Mouse (Mus musculus) testis, postnatal 10 days (tissue): ENCODE measurements around the gene Det1.

Experiments
- DNase-seq: peaks from one replicate; pipeline ENCODE4 v3.0.0; 2021; ENCODE audit warnings: low spot score

Det1 gene

GRCm38 (mm10) chr7:78782639-78783581, 64.2 kb downstream of the Det1 start, which contains the start of the genes Mrps11 and Mrpl46:
Gene Mrps11 (plus strand): TSS chr7:78783119.
Gene Mrpl46 (minus strand): TSS chr7:78783531.
- peak; percentile 92 for DNase-seq

GRCm38 (mm10) chr7:78778741-78779140, 68.3 kb downstream of the Det1 start:
- no peak for DNase-seq
